10 mouse cellular contexts compared by ENCODE assay signal in the genomic region with DNA sequence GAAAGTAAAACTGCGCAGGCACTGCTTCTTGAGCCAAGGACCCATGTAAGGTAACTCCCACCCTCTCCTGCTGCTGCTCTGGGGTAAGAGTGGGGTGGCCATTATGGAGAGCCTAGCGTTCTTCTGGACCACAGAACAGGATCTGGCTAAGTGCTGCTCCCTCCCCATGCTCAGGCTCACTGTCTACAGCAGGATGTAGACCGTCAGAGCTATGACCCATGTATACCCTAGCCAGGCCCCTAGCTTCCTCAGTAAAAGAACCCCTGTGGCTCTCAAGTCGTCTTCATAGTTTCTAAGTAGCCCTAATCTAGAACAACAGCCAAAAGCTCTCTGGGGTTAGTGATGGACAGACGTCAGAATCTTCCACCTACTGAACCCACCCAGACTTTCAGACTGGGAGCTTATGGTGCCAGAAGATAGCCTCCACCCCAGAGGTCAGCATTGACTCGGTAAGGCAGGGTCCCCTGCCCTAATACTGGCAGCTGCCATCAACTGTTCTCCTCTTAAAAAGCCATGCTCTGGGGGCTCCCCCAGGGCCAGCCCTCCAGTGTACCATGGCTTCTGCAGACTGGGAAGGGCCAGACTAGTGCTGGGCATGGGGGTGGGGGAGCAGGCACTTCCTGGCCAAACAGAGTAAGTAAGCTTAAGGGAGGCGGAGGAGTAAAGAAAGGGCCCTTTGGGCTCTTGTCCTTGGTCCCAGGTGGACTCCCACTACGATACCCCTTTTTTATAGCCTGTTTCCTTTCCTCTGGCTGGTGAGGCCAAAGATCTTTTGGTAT. TPM values are rescaled to one million over a fixed set of nuclear protein-coding genes. Genes with fewer than 3 reads are reported as not detected.
A peak's percentile ranks its signal among the peaks of the same experiment; 100 is the strongest.
DNase-seq lines count a peak whose midpoint lies in the region; ATAC-seq lines count a peak whose summit lies in the region.
"Had no signal": no experiment of that assay in that cellular context is flagged by ENCODE, and none has a peak within 500 bp of the region (broad histone marks: within the 10 kb centered on the region; RNA-seq: fewer than 3 reads in every experiment).

No protein-coding gene starts in this region.

- H3K4me2 ChIP-seq in forebrain, embryonic 11.5 days (ENCODE audit: low read depth, low read length, severe bottlenecking): no peak overlapping the region
- H3K4me2 ChIP-seq in lung, embryonic 15.5 days: peak overlapping the region; percentile 39
- peak overlapping the region; percentile 74 for H3K4me2 ChIP-seq in intestine, embryonic 16.5 days (ENCODE audit: low read depth, low read length)
- H3K4me2 ChIP-seq in midbrain, embryonic 14.5 days (ENCODE audit: low read length): no peak overlapping the region
- H3K4me2 ChIP-seq: hindbrain, embryonic 15.5 days had no signal

- ATAC-seq in forebrain, embryonic 11.5 days (replicated peaks; ENCODE audit: low FRiP score): no peak
- ATAC-seq in lung, embryonic 15.5 days (ENCODE audit: borderline replicate concordance, extremely low read depth, low FRiP score, low TSS enrichment): no peak
- peak; percentile 36 for ATAC-seq in intestine, embryonic 16.5 days
- ATAC-seq in midbrain, embryonic 14.5 days (ENCODE audit: low FRiP score, low TSS enrichment): no peak

- peaks cover 55% of the 10 kb centered on the region for H3K36me3 ChIP-seq in forebrain, embryonic 10.5 days (replicated peaks)
- H3K36me3 ChIP-seq in forebrain, embryonic 11.5 days (ENCODE audit: control insufficient read depth, insufficient read depth, low read length): no peaks in the 10 kb centered on the region; the same call in 1 of the 2 replicates
- 0 out of 2 replicates have a peak, but pooled peaks cover 3% of the 10 kb centered on the region for H3K36me3 ChIP-seq in lung, embryonic 15.5 days
- no peaks in the 10 kb centered on the region for H3K36me3 ChIP-seq in intestine, embryonic 16.5 days (ENCODE audit: control insufficient read depth, insufficient read depth, low read length)
- peaks cover 12% of the 10 kb centered on the region for H3K36me3 ChIP-seq in midbrain, embryonic 14.5 days (ENCODE audit: control insufficient read depth, insufficient read depth, low read length)
- H3K36me3 ChIP-seq: hindbrain, embryonic 15.5 days had no signal

- H3K9ac ChIP-seq in forebrain, embryonic 11.5 days (ENCODE audit: low read length): no peak overlapping the region
- peak overlapping the region; percentile 4; the same call in 1 of the 2 replicates for H3K9ac ChIP-seq in lung, embryonic 15.5 days
- peak overlapping the region; percentile 67 for H3K9ac ChIP-seq in intestine, embryonic 16.5 days (ENCODE audit: low read depth, low read length)
- H3K9ac ChIP-seq in midbrain, embryonic 14.5 days (replicated peaks; ENCODE audit: low read length): no peak overlapping the region
- H3K9ac ChIP-seq: hindbrain, embryonic 15.5 days had no signal

- peaks cover 40% of the 10 kb centered on the region for H3K4me1 ChIP-seq in forebrain, embryonic 10.5 days
- 0 out of 2 replicates have a peak, but pooled peaks cover 4% of the 10 kb centered on the region for H3K4me1 ChIP-seq in forebrain, embryonic 11.5 days (replicated peaks; ENCODE audit: control insufficient read depth, insufficient read depth, low read length)
- H3K4me1 ChIP-seq in lung, embryonic 15.5 days: peaks cover 47% of the 10 kb centered on the region
- H3K4me1 ChIP-seq in intestine, embryonic 16.5 days (ENCODE audit: control insufficient read depth, insufficient read depth, low read length): peaks cover 22% of the 10 kb centered on the region
- peaks cover 2% of the 10 kb centered on the region; the same call in 1 of the 2 replicates for H3K4me1 ChIP-seq in midbrain, embryonic 14.5 days (ENCODE audit: control insufficient read depth, insufficient read depth, low read length)

- H3K27me3 ChIP-seq in forebrain, embryonic 10.5 days (ENCODE audit: poor library complexity, severe bottlenecking): no peaks in the 10 kb centered on the region
- H3K27me3 ChIP-seq in forebrain, embryonic 11.5 days (ENCODE audit: control insufficient read depth, insufficient read depth, low read length): no peaks in the 10 kb centered on the region
- no peaks in the 10 kb centered on the region for H3K27me3 ChIP-seq in lung, embryonic 15.5 days
- H3K27me3 ChIP-seq in intestine, embryonic 16.5 days (replicated peaks; ENCODE audit: control insufficient read depth, insufficient read depth, low read length): no peaks in the 10 kb centered on the region
- H3K27me3 ChIP-seq in midbrain, embryonic 14.5 days (ENCODE audit: control insufficient read depth, insufficient read depth, low read length): no peaks in the 10 kb centered on the region
- H3K27me3 ChIP-seq: hindbrain, embryonic 15.5 days had no signal

- H3K4me3 ChIP-seq in forebrain, embryonic 10.5 days: no peak overlapping the region
- H3K4me3 ChIP-seq in forebrain, embryonic 11.5 days (ENCODE audit: low read depth, low read length): no peak overlapping the region
- H3K4me3 ChIP-seq in lung, embryonic 15.5 days: no peak overlapping the region
- peak overlapping the region; percentile 45 for H3K4me3 ChIP-seq in intestine, embryonic 16.5 days (ENCODE audit: low read length)
- no peak overlapping the region for H3K4me3 ChIP-seq in midbrain, embryonic 14.5 days (replicated peaks; ENCODE audit: low read depth, low read length)
- H3K4me3 ChIP-seq: hindbrain, embryonic 15.5 days had no signal

- 79% methylated on average over 8 of the region's 8 CpGs for WGBS in forebrain, embryonic 10.5 days
- 76% methylated on average over 8 of the region's 8 CpGs for WGBS in forebrain, embryonic 11.5 days
- 58% methylated on average over 8 of the region's 8 CpGs for WGBS in lung, embryonic 15.5 days
- 50% methylated on average over 8 of the region's 8 CpGs for WGBS in intestine, embryonic 16.5 days
- WGBS in midbrain, embryonic 14.5 days: 76% methylated on average over 8 of the region's 8 CpGs

- no peak for DNase-seq in forebrain, embryonic 10.5 days (ENCODE audit: extremely low spot score, low spot score)
- DNase-seq in forebrain, embryonic 11.5 days (ENCODE audit: low spot score): no peak
- DNase-seq in lung, adult 18-20 months: no peak
- peak; percentile 38 to 43 for DNase-seq in spleen, postnatal 36 days (ENCODE audit: low spot score in 2 of 2)
- DNase-seq in cerebellum, adult 18-20 months: no peak
- DNase-seq in midbrain, embryonic 14.5 days: no peak
- DNase-seq: adrenal gland, adult 8-10 months had no signal

- no peaks in the 10 kb centered on the region for H3K9me3 ChIP-seq in forebrain, embryonic 10.5 days
- H3K9me3 ChIP-seq in forebrain, embryonic 11.5 days (ENCODE audit: control insufficient read depth, low read length): no peaks in the 10 kb centered on the region
- H3K9me3 ChIP-seq in lung, embryonic 15.5 days: no peaks in the 10 kb centered on the region
- H3K9me3 ChIP-seq in intestine, embryonic 16.5 days (ENCODE audit: control insufficient read depth, low read length): no peaks in the 10 kb centered on the region
- H3K9me3 ChIP-seq in midbrain, embryonic 14.5 days (ENCODE audit: control insufficient read depth, low read length): no peaks in the 10 kb centered on the region
- H3K9me3 ChIP-seq: hindbrain, embryonic 15.5 days had no signal

- peak overlapping the region; percentile 72; the same call in 1 of the 2 replicates for H3K27ac ChIP-seq in forebrain, embryonic 10.5 days
- H3K27ac ChIP-seq in forebrain, embryonic 11.5 days (ENCODE audit: low read depth, low read length): no peak overlapping the region
- H3K27ac ChIP-seq in lung, embryonic 15.5 days: peak overlapping the region; percentile 62
- peak overlapping the region; percentile 98 for H3K27ac ChIP-seq in intestine, embryonic 16.5 days (ENCODE audit: low read length)
- no peak overlapping the region for H3K27ac ChIP-seq in midbrain, embryonic 14.5 days (replicated peaks; ENCODE audit: low read depth, low read length)
- H3K27ac ChIP-seq: hindbrain, embryonic 15.5 days had no signal

RNA-seq across cellular contexts. Expression of a gene that starts 27.2 kb away (rescaled TPM):
- 61.7 and 64.0 TPM in 2 replicates for polyA plus RNA-seq in forebrain, embryonic 10.5 days (2016; fragmentation: Nextera tagmentation; extraction: Ambion mirVana)
- polyA plus RNA-seq in forebrain, embryonic 11.5 days (2014; fragmentation: Nextera tagmentation; extraction: Ambion mirVana): 62.8 and 72.4 TPM in 2 replicates
- 9.7 and 12.4 TPM in 2 replicates for polyA plus RNA-seq in lung, embryonic 15.5 days (2015; fragmentation: Nextera tagmentation; extraction: Ambion mirVana)
- polyA plus RNA-seq in intestine, embryonic 16.5 days (2015; fragmentation: Nextera tagmentation; extraction: Ambion mirVana): 6.5 and 9.0 TPM in 2 replicates
- polyA plus RNA-seq in midbrain, embryonic 14.5 days (2014; fragmentation: Nextera tagmentation; extraction: Ambion mirVana): 23.1 and 26.6 TPM in 2 replicates

RNA-seq across cellular contexts. Expression of a gene that starts 47.4 kb away (rescaled TPM):
- 38.2 and 41.4 TPM in 2 replicates for polyA plus RNA-seq in forebrain, embryonic 10.5 days (2016; fragmentation: Nextera tagmentation; extraction: Ambion mirVana)
- polyA plus RNA-seq in forebrain, embryonic 11.5 days (2014; fragmentation: Nextera tagmentation; extraction: Ambion mirVana): 61.2 and 62.0 TPM in 2 replicates
- polyA plus RNA-seq in lung, embryonic 15.5 days (2015; fragmentation: Nextera tagmentation; extraction: Ambion mirVana): 42.9 and 49.0 TPM in 2 replicates
- polyA plus RNA-seq in intestine, embryonic 16.5 days (2015; fragmentation: Nextera tagmentation; extraction: Ambion mirVana): 39.1 and 41.4 TPM in 2 replicates
- polyA plus RNA-seq in midbrain, embryonic 14.5 days (2014; fragmentation: Nextera tagmentation; extraction: Ambion mirVana): 48.4 and 55.0 TPM in 2 replicates

RNA-seq across cellular contexts. Expression of a gene that starts 53.3 kb away (rescaled TPM):
- 106 and 107 TPM in 2 replicates for polyA plus RNA-seq in forebrain, embryonic 10.5 days (2016; fragmentation: Nextera tagmentation; extraction: Ambion mirVana)
- 106 and 107 TPM in 2 replicates for polyA plus RNA-seq in forebrain, embryonic 11.5 days (2014; fragmentation: Nextera tagmentation; extraction: Ambion mirVana)
- polyA plus RNA-seq in lung, embryonic 15.5 days (2015; fragmentation: Nextera tagmentation; extraction: Ambion mirVana): 55.1 and 61.5 TPM in 2 replicates
- polyA plus RNA-seq in intestine, embryonic 16.5 days (2015; fragmentation: Nextera tagmentation; extraction: Ambion mirVana): 48.4 and 51.9 TPM in 2 replicates
- 68.6 and 77.8 TPM in 2 replicates for polyA plus RNA-seq in midbrain, embryonic 14.5 days (2014; fragmentation: Nextera tagmentation; extraction: Ambion mirVana)

Comparison
In these comparisons a context has a peak if more than half of its experiments do, and no peak if none do; other contexts are left out.
1. H3K27ac ChIP-seq: peak in forebrain, embryonic 10.5 days (single experiment), lung, embryonic 15.5 days (single experiment) and intestine, embryonic 16.5 days (single experiment); none in forebrain, embryonic 11.5 days (single experiment) and midbrain, embryonic 14.5 days (single experiment).
2. DNase-seq: peak in spleen, postnatal 36 days (2 of 2); none in forebrain, embryonic 10.5 days (single experiment), forebrain, embryonic 11.5 days (single experiment), lung, adult 18-20 months (0 of 2), cerebellum, adult 18-20 months (0 of 2) and midbrain, embryonic 14.5 days (single experiment).
3. H3K4me2 ChIP-seq: peak in lung, embryonic 15.5 days (single experiment) and intestine, embryonic 16.5 days (single experiment); none in forebrain, embryonic 11.5 days (single experiment) and midbrain, embryonic 14.5 days (single experiment).
4. H3K9ac ChIP-seq: peak in lung, embryonic 15.5 days (single experiment) and intestine, embryonic 16.5 days (single experiment); none in forebrain, embryonic 11.5 days (single experiment) and midbrain, embryonic 14.5 days (single experiment).